Mouse (Mus musculus) thymus, postnatal 10 days (tissue): ENCODE data around the gene Sinhcaf.
A peak's percentile ranks its signal among the peaks of the same experiment; 100 is the strongest.
"Not testable (repeated sequence)": the region's sequence is repeated elsewhere in the genome, so short reads cannot be mapped to it uniquely, and the experiment has no call there.

Experiments used
- DNase-seq, 2 experiments: peaks; one replicate each; pipeline ENCODE4 v3.0.0; 2021; ENCODE audit warnings: low spot score in 2 of 2

Gene Sinhcaf

DNA sequence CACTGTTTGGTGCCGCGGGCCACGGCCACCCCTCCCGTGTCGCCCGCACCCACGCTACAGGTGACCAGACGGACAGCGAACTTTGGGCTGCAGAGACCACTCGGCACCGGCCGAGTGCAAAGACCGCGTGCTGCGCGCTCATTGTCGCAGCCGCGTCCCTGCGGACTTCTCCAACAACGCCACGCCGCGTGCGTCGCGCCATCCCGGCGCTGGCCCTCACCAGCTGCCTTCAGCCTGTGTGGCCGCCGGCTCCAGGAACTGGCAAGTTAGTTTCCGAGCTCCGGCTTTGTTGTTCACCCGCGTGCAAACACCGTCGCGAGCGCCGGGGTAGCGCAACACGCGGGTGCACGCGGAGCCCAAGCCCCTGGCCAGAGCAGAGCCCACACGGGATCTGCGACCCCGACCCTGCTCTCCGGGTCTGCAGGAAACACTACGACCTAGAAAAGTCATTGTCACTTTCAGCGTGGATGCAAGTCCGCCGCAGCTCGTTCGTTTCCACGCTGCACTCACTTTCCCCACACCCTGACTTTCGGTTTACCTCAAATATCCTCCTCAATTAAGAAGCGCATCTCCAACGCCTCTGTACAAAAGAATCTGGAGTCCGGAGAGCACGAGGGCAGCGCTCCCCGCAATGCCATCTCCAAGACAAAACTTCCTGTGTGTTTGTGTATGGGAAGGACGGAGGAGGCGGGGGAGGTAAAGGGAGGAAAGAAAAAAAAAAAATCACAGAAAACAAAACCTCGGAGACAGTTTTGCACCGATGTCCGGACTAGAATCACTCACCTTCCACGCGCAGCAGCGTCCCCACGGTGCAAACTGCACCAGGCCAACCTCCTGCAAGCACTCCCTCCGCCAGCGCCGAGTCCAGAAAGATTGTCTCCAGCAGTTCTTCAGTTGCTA lies 508 bp downstream of the Sinhcaf start:
- DNase-seq, result peak; percentile 38 to 44

DNA sequence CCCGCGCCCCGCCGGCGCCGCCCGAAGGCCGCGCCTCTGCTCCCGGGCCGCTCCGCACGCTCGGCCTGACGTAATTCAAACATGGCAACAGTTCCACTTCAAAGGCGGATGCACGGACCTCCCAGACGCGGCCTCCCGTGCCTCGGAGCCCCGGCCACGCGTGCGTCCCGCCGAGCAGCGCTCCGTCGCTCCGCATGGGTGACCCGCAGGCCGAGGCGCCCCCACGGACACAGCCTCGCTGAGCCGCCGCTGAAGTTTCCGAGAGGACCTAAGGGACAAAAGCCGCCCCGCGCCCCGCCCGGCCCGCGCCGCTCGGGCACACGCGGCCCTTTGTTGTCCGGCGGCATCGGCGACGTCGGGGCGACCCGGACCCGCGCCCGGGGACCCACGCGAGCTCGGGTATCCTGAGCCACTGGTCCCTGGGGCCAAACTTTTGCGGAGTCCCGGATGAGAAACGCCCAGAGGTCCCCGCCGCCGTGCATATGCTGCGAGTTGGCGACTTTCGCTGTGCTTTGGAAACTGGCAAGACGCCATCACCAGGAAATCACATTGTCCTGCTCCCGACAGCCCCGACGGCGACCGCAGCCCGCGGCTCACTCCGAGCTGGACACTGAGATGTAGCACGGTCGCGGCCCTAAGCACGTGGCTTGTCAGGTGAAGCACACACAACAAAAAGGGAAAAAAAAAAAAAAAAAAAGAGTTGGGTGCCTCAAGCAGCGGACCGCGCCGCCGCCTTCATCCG lies 1.3 kb downstream of the Sinhcaf start:
- DNase-seq, result peak; percentile 38 to 55

- peak; percentile 47 to 48 for DNase-seq
These were observed 1.9 kb downstream of the Sinhcaf start for GRCm38 (mm10) chr6:148944344-148944766.

GRCm38 (mm10) chr6:148943695-148944094 lies 2.6 kb downstream of the Sinhcaf start:
- no peak for DNase-seq

DNA sequence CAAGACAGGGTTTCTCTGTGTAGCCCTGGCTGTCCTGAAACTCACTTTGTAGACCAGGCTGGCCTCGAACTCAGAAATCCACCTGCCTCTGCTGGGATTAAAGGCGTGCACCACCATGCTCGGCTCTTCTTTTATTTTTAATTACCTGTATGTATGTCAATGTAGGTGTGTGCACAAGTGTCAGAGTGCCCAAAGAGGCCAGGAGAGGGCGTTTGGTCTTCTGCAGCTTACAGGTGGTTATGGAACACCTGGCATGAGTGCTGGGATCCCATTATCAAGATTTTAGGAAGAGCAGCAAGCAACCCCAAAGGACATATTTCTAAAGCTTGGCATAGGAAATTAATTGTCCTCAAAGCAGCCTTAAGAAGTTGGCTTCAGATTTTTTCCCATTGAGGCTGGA lies 3.9 kb downstream of the Sinhcaf start:
- no peak for DNase-seq

DNA sequence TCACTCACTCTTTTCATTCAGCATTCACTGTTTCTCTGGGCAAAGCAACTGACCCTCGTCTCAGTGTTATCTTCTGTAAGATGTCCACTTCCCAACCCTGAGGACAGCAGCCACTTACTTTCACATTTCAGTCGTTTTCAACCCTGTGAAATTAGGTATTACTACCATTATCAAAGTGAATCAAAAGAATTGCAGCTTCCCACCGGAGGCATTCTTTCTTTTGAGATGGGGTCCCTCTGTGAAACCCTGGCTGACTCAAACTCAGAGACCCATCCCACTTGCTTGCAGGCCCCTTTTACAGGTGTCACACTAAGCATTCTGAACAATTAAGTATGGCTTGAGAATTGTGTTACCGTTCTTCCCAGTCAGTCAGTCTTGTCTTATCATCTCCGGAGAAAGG lies 4.4 kb downstream of the Sinhcaf start:
- DNase-seq, result no peak

DNA sequence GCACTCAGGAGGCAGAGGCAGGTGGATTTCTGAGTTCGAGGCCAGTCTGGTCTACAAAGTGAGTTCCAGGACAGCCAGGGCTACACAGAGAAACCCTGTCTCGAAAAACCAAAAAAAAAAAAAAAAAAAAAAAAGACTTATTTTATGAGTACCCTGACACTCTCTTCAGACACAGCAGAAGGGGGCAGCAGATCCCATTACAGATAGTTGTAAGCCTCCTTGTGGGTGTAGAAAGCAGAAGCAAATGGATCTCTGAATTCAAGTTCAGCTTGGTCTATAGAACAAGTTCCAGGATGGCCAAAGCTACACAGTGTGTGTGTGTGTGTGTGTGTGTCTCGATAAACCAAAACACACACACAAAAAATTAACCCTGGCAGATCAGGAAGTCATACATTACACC lies 5.9 kb downstream of the Sinhcaf start:
- DNase-seq, result peak in 1 of 2 experiments; percentile 35

DNA sequence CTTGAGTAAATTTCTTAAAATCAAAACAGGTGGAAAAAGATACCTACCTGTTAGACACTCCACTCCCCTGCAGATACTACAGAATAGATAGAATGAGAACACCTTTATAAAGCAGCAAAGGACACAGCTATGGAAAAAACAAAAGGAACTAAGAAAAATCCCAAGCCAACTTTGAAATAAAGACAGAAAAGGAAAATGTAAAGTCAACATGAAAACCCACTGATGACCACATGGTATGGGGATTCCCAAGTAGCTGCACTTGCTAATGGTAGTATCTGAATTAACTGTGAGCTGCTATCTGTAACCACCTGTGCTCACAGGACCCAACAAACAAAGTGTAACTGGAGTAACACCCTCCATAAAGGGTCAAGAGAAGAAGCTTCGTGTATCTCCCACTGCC lies 8.6 kb downstream of the Sinhcaf start:
- DNase-seq, result no peak

GRCm38 (mm10) chr6:148934961-148935590 lies 11.2 kb downstream of the Sinhcaf start:
- DNase-seq, result no peak

DNA sequence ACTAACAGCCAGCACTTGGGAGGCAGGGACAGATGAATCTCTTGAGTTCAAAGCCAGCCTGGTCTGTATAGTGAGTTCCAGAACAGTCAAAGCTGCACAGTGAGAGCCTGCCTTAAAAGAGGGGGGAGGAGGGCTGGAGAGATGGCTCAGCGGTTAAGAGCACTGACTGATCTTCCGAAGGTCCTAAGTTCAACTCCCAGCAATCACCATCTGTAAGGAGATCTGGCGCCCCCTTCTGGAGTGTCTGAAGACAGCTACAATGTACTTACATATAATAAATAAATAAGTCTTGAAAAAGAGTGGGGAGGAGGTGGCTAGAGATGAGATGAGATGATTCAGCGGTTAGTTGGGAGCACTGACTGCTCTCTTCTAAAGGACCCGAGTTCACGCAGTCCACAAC lies 15.0 kb downstream of the Sinhcaf start:
- peak in 1 of 2 experiments; percentile 49 for DNase-seq

- DNase-seq, result no peak
These were observed 27.3 kb downstream of the Sinhcaf start for GRCm38 (mm10) chr6:148918841-148919398.

- no peak for DNase-seq
These were observed 28.6 kb downstream of the Sinhcaf start for GRCm38 (mm10) chr6:148917672-148918071.

DNA sequence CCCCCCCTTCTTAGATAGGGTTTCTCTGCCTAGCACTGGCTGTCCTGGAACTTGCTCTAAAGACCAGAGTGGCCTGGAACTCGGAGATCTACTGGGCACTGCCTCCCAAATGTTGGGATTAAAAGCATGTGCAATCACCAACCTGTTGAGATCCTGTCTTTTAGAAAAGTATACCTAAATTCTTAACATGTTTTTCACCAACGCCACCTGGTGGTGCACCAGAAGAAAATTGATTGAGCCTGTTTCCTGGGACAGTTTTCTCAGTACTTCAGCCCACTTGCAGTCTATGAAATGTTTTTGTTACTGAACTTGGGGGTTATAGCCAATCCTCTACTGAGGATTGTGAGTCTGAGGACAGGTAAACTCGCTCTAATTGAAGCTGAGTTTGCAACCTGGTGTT lies 29.4 kb downstream of the Sinhcaf start:
- DNase-seq, result peak in 1 of 2 experiments; percentile 30

- DNase-seq, result peak; percentile 20 to 67
These were observed 32.3 kb downstream of the Sinhcaf start for GRCm38 (mm10) chr6:148913938-148914337.

DNA sequence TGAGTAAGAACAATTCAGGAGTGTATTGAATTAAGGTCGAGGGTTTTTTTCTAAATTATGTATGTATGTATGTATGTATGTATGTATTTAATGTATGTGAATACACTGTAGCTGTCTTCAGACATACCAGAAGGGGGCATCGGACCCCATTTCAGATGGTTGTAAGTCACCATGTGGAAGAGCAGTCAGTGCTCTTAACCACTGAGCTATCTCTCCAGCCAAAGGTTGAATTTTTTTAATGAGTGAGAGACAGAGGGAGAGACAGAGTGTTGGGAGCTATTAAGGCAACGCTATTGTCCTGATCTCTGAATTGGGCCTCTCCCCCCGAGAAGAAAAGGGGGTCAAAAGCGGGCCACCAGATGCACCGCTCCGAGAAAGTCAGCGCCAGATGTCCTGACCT lies 34.4 kb downstream of the Sinhcaf start:
- DNase-seq, result not testable (repeated sequence)

- no peak for DNase-seq
These were observed 39.3 kb downstream of the Sinhcaf start for GRCm38 (mm10) chr6:148906958-148907357.

GRCm38 (mm10) chr6:148902728-148903127 lies 43.5 kb downstream of the Sinhcaf start:
- no peak for DNase-seq

- DNase-seq, result peak in 1 of 2 experiments; percentile 4
These were observed 49.8 kb downstream of the Sinhcaf start for GRCm38 (mm10) chr6:148896507-148896851.

DNA sequence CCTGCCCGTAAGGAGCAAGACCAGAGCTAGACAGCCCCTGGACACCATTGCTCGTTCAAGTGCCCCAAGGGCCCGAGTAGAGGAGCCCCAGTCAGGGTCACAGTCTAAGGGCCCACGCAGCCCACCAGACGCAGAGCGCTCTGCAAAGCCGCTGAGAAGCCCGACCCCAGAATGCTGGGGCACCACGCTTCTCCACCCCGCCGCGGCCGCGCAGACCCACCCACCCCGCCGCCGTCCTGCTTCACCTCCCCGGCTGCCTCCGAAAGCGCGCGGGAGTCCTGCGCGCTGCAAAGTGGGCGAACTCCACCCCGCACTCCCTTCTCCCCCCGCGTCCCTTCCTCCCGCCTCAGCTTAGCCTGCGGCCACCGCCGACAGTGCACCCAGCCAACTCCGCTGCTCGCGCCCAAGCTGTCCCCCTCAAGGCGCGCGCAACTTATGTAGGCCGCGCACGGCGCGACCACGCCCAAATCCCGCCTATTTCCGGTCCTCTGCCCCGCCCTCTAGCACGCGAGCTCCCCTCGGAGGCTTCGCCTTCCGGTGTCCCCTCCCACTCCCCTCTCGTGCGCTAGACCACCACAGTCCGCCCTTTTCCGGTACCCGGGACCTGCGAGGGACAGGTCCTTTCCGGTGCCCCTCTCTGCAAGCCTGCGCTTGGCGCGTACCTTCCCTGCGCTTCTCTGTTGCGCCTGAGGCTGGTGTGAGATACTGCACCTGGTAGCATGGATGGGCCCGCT lies 50.3 kb downstream of the Sinhcaf start, which contains the start of gene Caprin2:
Gene Caprin2, minus strand, starts transcription at position 465 of the 734 bp plus-strand sequence.
- peak; percentile 97 for DNase-seq

DNA sequence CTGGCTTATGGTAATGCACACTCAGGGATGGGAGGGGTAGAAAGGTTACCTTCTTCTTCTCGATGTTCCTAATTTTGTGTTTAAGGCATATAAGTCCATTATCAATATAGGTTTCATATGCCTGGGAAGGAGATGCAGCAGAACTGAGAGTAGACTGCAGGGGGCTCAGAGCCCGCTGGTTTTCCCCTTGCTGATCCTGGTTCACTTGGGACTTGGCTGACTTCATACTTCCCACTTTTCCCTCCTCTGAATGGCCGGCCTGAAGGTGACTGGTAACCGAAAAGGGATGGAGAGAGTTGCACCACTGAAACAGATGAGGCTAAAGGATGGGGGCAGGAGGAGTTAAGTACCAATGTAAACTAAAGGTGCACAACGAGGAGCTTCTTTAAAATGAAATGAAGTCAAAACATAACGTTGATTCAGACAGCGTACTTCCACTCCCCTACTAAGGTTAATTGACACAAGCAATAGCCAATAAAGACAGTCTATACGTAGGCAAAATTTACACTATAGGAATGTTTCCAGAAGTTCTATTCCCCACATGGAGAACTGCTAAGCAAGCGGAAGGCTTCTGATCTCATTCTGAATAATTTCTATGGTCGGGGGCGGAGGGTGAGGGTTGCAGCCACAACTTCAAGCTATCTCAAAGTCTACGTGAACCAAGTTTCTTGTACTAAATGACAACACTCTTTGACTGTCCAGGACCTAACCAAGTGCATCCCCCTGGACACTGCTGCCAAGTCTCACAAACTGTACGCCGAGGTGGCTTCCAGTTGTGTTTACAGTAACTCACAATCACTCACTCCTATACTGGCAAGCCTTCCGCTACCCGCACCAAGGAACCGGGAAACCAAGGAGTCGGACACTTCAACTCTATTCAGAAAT lies 51.1 kb downstream of the Sinhcaf start:
- DNase-seq, result peak in 1 of 2 experiments; percentile 4
